Mouse (Mus musculus): ENCODE results near the gene Lamb2.

Lamb2 gene

DNA sequence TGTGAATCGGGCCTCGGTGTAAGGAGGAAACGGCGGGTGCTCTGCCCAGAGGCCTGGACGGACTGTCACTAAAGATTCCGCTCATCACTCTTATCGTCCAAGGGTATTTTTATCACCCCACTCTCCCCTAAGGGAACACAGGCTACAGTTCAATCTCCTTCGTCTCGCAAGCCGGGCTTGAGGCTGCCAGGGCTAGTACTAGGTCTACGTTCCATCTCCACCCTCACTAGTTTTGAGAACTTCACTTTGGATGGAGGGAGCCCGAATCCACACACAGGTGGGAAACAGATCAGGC lies 11.7 kb downstream of the Lamb2 start:
- no peak for DNase-seq (ENCODE audit: low read depth, low spot score)

DNA sequence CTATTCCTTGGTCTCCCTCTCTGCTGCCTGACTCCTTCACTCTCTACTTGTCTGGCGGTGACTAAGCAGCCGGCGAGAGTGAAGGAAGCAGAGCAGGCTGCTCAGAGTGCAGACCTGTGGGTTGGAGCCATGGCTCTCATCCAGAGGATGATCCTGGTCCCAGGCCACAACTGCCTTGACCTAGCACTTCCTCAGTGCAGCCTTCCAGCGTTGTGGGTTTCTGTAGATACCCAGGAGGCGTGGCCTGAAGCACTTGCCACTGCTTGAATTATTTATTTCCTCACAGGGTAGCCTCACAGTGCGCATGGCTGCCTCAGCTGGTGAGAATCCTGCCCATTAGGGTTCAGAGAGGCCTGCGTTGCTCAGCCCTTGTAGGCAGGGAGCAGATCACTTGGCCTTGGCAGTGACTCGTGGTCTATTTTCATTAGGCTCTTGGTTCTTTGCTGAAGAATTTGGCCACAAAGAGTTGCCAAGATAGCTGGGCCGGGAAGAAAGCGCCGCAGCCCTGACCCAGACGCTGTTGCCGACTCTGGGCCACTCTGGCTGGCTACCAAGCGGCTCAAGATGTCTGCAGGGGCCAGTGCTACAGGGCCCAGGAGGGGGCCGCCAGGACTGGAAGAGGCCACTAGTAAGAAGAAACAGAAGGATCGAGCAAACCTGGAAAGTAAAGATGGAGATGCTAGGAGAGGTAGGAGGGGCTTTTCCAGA lies 12.7 kb downstream of the Lamb2 start:
- DNase-seq (ENCODE audit: low read depth, low spot score), result no peak

DNA sequence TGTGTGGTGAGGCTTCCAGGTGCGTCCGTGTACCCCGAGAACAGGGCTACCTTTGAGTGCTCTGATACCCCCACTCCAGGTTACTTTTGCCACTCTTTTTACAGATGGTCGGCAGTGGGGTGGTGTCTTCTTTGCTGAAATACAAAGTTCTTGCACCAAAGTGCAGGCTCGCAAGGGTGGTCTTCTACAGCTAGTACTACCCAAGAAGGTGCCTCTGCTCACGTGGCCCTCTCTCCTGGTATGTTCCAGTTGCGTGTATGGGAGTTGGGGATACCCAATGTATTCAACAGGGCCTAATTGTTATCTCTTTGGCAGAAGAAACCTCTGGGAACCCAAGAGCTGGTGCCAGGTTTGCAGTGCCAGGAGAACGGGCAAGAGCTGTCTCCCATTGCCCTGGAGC lies 13.7 kb downstream of the Lamb2 start:
- no peak for DNase-seq (ENCODE audit: low read depth, low spot score)

DNA sequence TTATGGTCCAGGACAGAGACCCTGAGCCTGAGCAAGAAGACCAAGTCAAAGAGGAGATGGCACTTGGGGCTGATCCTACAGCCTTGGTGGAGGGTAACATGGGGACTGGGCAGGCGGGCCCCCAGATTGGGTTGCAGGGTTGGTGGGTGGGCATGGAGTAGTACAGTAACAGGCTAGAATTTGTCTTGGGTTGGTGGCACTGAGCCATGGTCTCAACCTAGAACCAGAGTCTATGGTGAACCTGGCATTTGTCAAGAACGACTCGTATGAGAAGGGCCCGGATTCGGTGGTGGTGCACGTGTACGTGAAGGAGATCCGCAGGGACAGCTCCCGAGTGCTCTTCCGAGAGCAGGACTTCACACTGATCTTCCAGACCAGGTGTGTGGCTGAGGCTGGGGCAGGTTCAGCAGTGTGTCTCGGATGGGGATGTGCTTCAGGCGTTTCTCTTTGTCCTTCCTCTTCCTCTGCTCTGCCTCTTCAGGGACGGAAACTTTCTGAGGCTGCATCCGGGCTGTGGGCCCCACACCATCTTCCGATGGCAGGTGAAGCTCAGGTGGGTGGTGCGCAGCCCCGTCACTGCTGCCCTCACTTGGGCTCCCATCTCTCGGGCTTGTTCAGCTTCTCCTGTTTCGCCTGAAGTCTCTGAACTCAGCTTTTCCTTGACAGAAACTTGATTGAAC lies 14.8 kb downstream of the Lamb2 start:
- no peak for DNase-seq (ENCODE audit: low read depth, low spot score)

DNA sequence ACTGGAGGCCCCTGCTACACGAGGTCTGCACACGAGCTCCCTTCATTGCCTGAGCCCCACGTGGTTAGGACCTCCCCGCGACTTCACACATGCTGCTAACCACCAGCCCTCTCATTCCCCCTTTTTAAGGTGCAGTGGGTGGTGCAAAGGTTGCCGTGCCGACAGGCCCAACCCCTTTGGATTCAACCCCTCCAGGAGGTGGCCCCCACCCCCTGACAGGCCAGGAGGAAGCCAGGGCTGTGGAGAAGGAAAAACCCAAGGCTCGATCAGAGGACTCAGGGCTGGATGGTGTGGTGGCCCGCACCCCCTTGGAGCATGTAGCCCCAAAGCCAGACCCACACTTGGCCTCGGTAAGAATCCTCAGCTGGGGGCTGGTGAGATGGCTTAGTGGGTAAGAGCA lies 15.4 kb downstream of the Lamb2 start:
- no peak for DNase-seq (ENCODE audit: low read depth, low spot score)

DNA sequence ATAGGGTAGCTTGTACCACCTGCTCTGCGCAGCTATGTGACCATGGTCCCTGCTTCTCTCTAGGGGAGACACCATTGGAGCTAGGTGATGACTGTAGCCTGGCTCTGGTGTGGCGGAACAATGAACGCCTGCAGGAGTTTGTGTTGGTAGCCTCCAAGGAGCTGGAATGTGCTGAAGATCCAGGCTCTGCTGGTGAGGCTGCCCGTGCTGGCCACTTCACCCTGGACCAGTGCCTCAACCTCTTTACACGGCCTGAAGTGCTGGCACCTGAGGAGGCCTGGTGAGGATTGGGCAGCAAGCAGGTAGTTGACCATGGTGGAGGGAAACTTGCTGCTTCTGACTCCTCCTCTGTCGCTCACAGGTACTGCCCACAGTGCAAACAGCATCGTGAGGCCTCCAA lies 19.7 kb downstream of the Lamb2 start:
- no peak for DNase-seq (ENCODE audit: low read depth, low spot score)

DNA sequence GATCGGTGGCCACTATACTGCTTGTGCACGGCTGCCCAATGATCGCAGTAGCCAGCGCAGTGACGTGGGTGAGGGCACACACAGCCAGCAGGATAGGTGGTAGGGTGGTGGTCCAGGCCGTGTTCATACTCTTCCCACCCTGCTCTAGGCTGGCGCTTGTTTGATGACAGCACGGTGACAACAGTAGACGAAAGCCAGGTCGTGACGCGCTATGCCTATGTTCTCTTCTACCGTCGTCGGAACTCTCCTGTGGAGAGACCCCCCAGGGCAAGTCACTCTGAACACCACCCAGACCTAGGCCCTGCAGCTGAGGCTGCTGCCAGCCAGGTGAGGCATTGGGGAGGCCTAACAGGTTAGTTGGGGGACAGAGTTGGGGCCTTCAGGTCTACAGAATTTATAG lies 20.4 kb downstream of the Lamb2 start:
- no peak for DNase-seq (ENCODE audit: low read depth, low spot score)

DNA sequence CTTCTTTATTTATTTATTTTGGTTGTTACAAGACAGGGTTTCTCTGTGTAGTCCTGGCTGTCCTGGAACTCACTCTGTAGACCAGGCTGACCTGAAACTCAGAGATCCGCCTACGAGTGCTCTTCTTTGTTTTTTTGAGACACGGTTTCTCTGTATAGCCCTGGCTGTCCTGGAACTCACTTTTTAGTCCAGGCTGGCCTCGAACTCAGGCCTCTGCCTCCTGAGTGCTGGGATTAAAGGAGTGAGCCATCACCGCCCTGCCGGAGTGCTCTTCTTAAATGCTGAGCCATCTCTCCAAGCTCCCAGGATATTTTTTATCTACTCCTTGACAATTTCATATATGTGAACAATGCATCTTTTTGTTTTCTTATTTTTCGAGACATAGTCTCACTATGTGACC lies 27.4 kb downstream of the Lamb2 start:
- no peak for DNase-seq (ENCODE audit: low read depth, low spot score)

DNA sequence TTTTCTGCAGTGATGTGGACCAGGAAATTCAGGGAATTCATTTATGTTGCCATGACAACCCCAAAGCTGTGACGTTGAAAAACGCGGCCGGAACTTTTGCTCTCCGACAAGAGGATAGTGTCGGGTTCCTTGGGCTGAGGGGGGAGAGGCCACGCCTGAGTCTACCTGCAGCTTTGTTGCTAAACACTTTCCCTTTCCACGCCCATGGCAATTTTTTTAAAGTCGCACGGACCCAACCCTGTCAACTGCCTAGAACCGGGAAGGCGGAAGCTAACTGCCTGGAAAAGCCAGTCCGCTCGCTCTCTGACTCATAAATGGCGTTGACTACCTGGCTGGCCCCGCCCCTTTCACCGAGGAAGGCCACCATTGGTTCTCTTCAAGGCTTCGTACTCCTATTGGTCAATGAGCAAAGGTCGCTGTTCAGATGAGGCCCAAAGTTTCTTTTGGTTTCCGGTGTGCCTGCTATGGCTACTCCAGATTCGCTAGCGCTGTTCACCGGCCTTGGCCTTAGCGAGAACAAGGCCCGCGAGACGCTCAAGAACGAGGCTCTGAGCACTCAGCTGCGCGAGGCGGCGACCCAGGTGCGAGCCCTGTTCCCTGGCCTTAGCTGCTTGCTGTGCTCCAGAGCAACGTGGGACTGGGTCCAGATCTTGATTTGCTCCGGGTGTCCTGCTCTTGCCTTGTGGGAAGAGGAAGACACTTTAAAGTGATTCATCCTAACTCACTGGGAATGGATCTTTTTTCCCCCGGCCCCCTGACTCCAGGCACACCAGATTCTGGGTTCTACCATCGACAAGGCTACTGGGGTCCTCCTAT lies 28.3 kb downstream of the Lamb2 start, which contains the start of gene Qars:
TSS of gene Qars (plus strand) at position 88 of the 816 bp plus-strand sequence.
- DNase-seq (ENCODE audit: low read depth, low spot score), result peak; percentile 80

DNA sequence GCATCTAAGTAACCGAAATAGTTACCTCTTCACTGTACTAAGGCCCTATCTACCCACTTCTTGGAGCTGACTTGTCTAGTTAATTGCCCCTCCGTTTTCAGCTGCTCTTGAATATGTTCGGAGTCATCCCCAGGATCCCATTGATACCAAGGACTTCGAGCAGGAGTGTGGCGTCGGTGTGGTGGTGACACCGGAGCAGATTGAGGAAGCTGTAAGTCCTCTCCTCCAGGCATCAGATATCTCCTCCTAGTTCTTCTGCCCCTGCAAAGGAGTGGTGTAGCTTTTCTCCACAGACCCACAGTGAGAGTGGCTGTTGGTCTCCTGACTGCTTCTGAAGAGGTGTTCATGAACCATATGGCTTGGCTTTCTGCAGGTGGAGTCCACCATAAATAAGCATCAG lies 29.2 kb downstream of the Lamb2 start:
- DNase-seq (ENCODE audit: low read depth, low spot score), result no peak

DNA sequence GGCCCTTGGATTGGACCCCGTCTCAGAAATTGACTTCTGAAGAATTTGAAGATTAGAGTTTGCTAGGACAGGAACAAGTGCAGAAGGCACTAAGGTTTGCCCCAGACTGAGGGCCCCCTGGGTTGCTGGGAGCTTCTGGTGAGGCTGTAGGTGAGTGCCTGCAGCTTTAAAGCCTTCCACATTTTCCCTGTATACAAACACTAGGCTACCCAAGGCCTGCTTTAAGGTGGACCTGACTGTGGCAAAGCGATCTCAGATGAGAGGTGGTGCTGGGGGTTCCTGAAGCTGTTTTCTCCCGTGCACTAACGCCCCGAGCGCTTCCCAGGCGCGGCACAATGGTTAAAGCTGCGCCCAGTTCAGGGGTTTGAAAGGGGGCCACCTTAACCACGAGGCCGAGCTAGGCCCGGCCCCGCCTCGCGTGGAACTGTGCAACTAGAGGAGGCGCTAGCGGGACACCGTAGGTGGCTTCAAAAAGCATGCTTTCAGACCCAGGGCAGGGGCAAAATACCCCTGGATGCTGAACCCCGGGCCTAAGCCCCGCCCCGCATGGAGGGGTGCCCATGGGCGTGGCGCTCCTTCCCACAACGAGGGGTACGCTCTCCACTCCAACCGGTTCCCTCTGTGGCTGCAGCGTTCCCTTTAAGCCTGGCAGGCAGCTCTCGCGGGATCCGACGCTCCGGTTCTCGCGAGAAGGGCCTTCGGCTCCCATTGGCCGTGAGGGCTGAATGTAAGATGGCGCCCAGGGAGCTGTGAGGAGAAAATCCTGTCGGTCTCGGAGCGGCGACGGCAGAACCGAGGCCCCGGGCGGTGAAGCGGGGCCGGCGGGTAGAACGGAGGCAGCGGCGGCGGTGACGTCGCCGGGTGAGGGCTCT lies 37.1 kb downstream of the Lamb2 start, which contains the start of gene Qrich1:
TSS of gene Qrich1 (plus strand) at position 427 of the 872 bp plus-strand sequence.
- DNase-seq (ENCODE audit: low read depth, low spot score), result peak; percentile 92

DNA sequence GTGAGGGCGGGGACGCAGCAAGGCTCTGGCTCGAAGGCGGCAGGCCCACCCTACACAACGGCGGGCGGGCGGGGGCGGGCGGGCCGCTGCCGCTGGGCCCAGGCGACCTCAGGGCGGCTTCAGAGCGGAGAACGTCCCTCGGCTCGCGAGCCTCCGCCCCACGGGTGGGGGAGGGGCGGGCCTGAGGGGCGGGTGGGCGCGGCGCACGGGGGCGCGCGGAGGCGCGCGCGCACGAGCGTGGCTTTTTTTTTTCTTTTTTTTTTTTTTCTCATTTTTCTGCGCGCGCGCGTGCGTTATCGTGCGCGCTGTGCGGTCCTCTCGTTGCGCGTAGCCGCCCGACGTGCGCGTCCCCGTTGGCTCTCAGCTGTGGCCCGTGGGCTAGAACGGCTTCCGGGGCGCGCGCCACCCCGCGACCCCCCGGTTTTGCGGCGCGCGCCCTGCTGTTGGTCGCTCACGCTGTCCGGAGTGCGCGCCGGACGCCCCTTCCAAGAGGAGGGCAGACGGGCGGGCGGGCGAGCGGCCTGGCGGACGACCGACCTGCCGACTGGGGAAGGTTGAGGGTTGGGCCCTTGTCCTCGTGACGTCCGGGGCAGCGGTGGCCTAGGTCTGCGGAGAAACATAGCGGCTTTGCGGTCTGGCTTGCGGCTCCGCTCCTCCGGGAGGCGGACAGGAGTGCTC lies 37.9 kb downstream of the Lamb2 start:
- DNase-seq (ENCODE audit: low read depth, low spot score), result peak; percentile 38

DNA sequence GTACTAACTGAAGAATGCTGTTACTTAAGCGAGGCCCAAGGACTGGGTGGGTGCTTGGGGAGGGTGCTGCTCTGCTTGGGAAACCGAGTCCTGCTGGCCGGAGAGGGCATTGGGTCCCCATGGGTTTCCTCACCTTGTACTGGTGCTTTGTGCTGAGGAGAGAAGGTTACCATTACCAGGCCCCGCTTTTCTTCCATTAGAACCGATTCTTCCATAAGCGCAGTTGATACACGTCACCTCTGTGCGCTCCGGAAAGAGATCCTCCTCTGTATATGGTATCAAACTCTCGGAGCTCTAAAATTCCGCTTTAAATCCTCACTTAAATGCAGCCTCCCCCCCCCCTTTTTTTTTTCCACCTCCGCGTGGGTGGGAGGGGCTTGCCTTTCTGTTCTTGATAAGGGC lies 38.4 kb downstream of the Lamb2 start:
- no peak for DNase-seq (ENCODE audit: low read depth, low spot score)

DNA sequence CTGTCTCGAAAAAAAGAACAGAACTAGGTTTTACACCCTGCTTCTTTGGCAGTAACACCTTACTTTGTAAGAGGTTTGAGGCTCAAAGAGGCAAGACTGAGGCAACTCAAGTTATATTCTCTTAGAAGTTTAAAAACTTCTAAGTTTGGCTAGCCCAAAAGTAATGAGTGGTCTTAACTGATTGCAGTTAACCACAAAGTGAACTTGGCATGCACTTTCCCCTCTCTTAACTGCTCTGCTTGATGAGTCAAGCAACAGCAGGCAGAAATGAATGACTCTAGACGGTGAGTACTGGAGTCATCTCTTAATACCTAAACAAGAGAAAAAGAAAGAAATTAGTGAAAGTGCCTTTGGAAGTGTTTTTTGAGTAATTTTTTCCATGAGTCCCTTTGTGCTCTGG lies 42.1 kb downstream of the Lamb2 start:
- DNase-seq (ENCODE audit: low read depth, low spot score), result no peak

DNA sequence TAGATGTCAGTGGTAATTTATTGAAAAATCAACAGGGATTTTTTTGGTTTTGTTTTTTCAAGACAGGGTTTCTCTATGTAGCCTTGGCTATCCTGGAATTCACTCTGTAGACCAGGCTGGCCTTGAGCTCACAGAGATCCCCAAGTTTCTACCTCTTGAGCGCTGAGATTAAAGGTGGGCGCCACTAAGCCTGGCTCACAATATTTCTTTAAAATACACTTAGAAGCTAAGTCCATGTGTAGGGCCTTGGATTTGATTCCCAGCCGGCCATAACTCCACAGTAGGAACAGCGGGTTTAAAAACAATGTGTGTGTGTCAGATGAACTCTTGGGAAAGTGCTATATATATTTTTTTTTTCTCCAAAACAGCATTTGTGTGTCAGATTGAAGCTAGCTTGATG lies 43.8 kb downstream of the Lamb2 start:
- no peak for DNase-seq (ENCODE audit: low read depth, low spot score)

DNA sequence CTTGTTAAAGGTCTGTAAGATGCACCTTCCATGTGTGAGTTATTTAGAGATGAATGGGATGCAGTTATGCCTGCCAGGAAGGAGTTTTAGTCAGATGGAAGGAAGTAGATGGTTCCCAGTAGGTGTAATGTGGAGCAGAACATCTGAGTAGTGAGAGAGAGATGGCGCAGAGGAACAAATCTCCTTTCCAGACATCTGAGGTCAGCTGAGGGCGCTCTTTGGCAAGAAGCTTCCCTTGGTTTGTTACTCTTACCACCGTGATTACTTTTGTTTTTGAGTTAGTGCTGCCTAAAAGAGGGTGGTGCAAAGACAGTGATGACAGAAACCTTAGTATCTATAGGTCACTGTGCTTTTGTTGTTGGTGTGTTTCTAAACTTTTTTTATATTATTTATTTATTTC lies 45.9 kb downstream of the Lamb2 start:
- no peak for DNase-seq (ENCODE audit: low read depth, low spot score)

DNA sequence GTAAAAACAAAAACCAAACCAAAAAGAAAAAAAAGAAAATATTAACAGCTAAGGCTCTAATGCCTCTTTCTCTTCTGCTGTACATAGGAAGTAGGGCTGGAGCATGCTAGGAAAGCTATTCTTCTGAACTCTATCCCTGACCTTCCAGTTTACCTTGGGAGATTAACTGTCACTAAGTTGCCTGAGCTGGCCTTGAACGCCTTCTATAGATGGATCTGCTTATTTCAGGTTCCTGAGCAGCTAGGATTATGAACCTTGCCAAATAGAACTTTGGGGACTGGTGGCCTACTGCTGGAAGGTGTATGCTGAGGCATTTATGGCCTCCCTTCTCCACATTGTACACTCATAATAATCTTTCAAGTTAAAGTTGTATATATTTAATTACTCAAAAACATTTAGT lies 51.4 kb downstream of the Lamb2 start:
- peak; percentile 48 for DNase-seq (ENCODE audit: low read depth, low spot score)

DNA sequence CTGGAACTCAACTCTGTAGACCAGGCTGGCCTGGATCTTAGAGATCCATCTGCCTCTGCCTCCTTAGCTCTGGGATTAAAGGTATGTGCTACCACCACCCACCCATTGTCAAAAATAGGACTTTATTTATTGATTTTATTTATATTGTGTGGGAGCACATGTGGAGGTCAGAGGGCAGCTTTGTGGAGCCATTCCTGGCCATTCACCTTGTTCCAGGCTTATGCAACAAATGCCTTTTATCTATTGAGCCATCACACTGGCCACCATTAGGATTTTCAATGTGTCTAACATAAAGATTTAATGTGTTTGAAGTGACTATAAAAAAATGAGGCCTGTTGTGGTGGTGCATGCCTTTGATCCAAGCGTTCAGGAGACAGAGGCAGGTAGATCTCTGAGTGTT lies 52.0 kb downstream of the Lamb2 start:
- no peak for DNase-seq (ENCODE audit: low read depth, low spot score)
